Mouse (Mus musculus): ENCODE results near the gene Lce1a1. TPM values are rescaled to one million over a fixed set of nuclear protein-coding genes. Genes with fewer than 3 reads are reported as not detected.

Lce1a1 gene
- polyA plus RNA-seq, 2 experiments: not detected

GRCm38 (mm10) chr3:92678947-92679346, 30.8 kb upstream of the Lce1a1 start, which contains the start of gene Lce1c:
Lce1c (plus strand) TSS chr3:92679247.
- no peak within 1 kb of the TSS for H3K9ac ChIP-seq (replicated peaks)
- H3K4me1 ChIP-seq (replicated peaks; ENCODE audit: control insufficient read depth in 2 of 2, insufficient read depth in 2 of 2, low read length in 1 of 2): no peaks in the 10 kb centered on the region
- no peak for DNase-seq (ENCODE audit: low read depth in 3 of 3, low spot score in 3 of 3)
- H3K4me2 ChIP-seq (ENCODE audit: low read depth): no peak within 1 kb of the TSS
- no peak within 1 kb of the TSS for H3K4me3 ChIP-seq (ENCODE audit: insufficient read depth in 1 of 2, low read depth in 2 of 2, low read length in 2 of 2)
- no peaks in the 10 kb centered on the region for H3K9me3 ChIP-seq (ENCODE audit: control insufficient read depth, low read length)
- no peaks in the 10 kb centered on the region for H3K27me3 ChIP-seq (ENCODE audit: control insufficient read depth, insufficient read depth, low read length)
- no peak within 1 kb of the TSS for H3K27ac ChIP-seq
- TF ChIP-seq EP300 (IDR thresholded peaks at IDR 0.05; ENCODE audit: low read depth) (no peak), CTCF (IDR thresholded peaks at IDR 0.05; ENCODE audit: low read depth) (no peak)
- no peaks in the 10 kb centered on the region for H3K36me3 ChIP-seq (replicated peaks; ENCODE audit: control insufficient read depth, insufficient read depth, low read depth)
- no peak for ATAC-seq (ENCODE audit: insufficient read depth)
- 72% methylated on average over 4 of the region's 4 CpGs for WGBS (ENCODE audit: insufficient replicate concordance)

- ATAC-seq (ENCODE audit: insufficient read depth): no peak
- Histone ChIP-seq H3K4me2 (ENCODE audit: low read depth) (no peak within 1 kb of the TSS), H3K27ac (no peak within 1 kb of the TSS), H3K4me3 (ENCODE audit: insufficient read depth in 1 of 2, low read depth in 2 of 2, low read length in 2 of 2) (no peak within 1 kb of the TSS), H3K4me1 (replicated peaks; ENCODE audit: control insufficient read depth in 2 of 2, insufficient read depth in 2 of 2, low read length in 1 of 2) (no peaks in the 10 kb centered on the region), H3K9ac (replicated peaks) (no peak within 1 kb of the TSS), H3K9me3 (ENCODE audit: control insufficient read depth, low read length) (no peaks in the 10 kb centered on the region), H3K27me3 (ENCODE audit: control insufficient read depth, insufficient read depth, low read length) (no peaks in the 10 kb centered on the region), H3K36me3 (replicated peaks; ENCODE audit: control insufficient read depth, insufficient read depth, low read depth) (no peaks in the 10 kb centered on the region)
- DNase-seq (ENCODE audit: low read depth in 3 of 3, low spot score in 3 of 3): no peak
- TF ChIP-seq EP300 (IDR thresholded peaks at IDR 0.05; ENCODE audit: low read depth) (no peak), CTCF (IDR thresholded peaks at IDR 0.05; ENCODE audit: low read depth) (no peak)
Measured at GRCm38 (mm10) chr3:92670215-92670614, 22.1 kb upstream of the Lce1a1 start, which contains the start of gene Lce1a2. Lce1a2 (minus strand) TSS chr3:92670315.

GRCm38 (mm10) chr3:92656826-92657225, 8.7 kb upstream of the Lce1a1 start, which contains the start of gene Lce1b:
Lce1b (minus strand) TSS chr3:92656926.
- DNase-seq (ENCODE audit: low read depth in 3 of 3, low spot score in 3 of 3) (no peak), ATAC-seq (ENCODE audit: insufficient read depth) (no peak)
- Histone ChIP-seq H3K27me3 (ENCODE audit: control insufficient read depth, insufficient read depth, low read length) (no peaks in the 10 kb centered on the region), H3K9ac (replicated peaks) (no peak within 1 kb of the TSS), H3K4me1 (replicated peaks; ENCODE audit: control insufficient read depth in 2 of 2, insufficient read depth in 2 of 2, low read length in 1 of 2) (no peaks in the 10 kb centered on the region), H3K27ac (no peak within 1 kb of the TSS), H3K4me3 (ENCODE audit: insufficient read depth in 1 of 2, low read depth in 2 of 2, low read length in 2 of 2) (no peak within 1 kb of the TSS), H3K36me3 (replicated peaks; ENCODE audit: control insufficient read depth, insufficient read depth, low read depth) (no peaks in the 10 kb centered on the region), H3K4me2 (ENCODE audit: low read depth) (no peak within 1 kb of the TSS), H3K9me3 (ENCODE audit: control insufficient read depth, low read length) (no peaks in the 10 kb centered on the region)
- TF ChIP-seq CTCF (IDR thresholded peaks at IDR 0.05; ENCODE audit: low read depth) (no peak), EP300 (IDR thresholded peaks at IDR 0.05; ENCODE audit: low read depth) (no peak)

GRCm38 (mm10) chr3:92639854-92640253, 8.3 kb downstream of the Lce1a1 start:
- Histone ChIP-seq H3K4me3 (ENCODE audit: insufficient read depth in 1 of 2, low read depth in 2 of 2, low read length in 2 of 2) (no peak overlapping the region), H3K36me3 (replicated peaks; ENCODE audit: control insufficient read depth, insufficient read depth, low read depth) (no peaks in the 10 kb centered on the region), H3K27me3 (ENCODE audit: control insufficient read depth, insufficient read depth, low read length) (no peaks in the 10 kb centered on the region), H3K9ac (replicated peaks) (no peak overlapping the region), H3K9me3 (ENCODE audit: control insufficient read depth, low read length) (no peaks in the 10 kb centered on the region), H3K27ac (no peak overlapping the region), H3K4me1 (replicated peaks; ENCODE audit: control insufficient read depth in 2 of 2, insufficient read depth in 2 of 2, low read length in 1 of 2) (no peaks in the 10 kb centered on the region), H3K4me2 (ENCODE audit: low read depth) (no peak overlapping the region)
- 71% methylated on average over 15 of the region's 15 CpGs for WGBS (ENCODE audit: insufficient replicate concordance)
- TF ChIP-seq CTCF (IDR thresholded peaks at IDR 0.05; ENCODE audit: low read depth): no peak
- no peak for TF ChIP-seq EP300 (IDR thresholded peaks at IDR 0.05; ENCODE audit: low read depth)
- ATAC-seq (ENCODE audit: insufficient read depth): no peak
- DNase-seq (ENCODE audit: low read depth in 3 of 3, low spot score in 3 of 3): no peak

GRCm38 (mm10) chr3:92638653-92638991, 9.5 kb downstream of the Lce1a1 start:
- WGBS (ENCODE audit: insufficient replicate concordance): 48% methylated on average over 3 of the region's 3 CpGs
- Histone ChIP-seq H3K36me3 (replicated peaks; ENCODE audit: control insufficient read depth, insufficient read depth, low read depth) (no peaks in the 10 kb centered on the region), H3K4me2 (ENCODE audit: low read depth) (no peak overlapping the region), H3K27ac (no peak overlapping the region), H3K27me3 (ENCODE audit: control insufficient read depth, insufficient read depth, low read length) (no peaks in the 10 kb centered on the region), H3K4me1 (replicated peaks; ENCODE audit: control insufficient read depth in 2 of 2, insufficient read depth in 2 of 2, low read length in 1 of 2) (no peaks in the 10 kb centered on the region), H3K9ac (replicated peaks) (no peak overlapping the region), H3K9me3 (ENCODE audit: control insufficient read depth, low read length) (no peaks in the 10 kb centered on the region), H3K4me3 (ENCODE audit: insufficient read depth in 1 of 2, low read depth in 2 of 2, low read length in 2 of 2) (no peak overlapping the region)
- DNase-seq (ENCODE audit: low read depth in 3 of 3, low spot score in 3 of 3) (no peak), ATAC-seq (ENCODE audit: insufficient read depth) (no peak)
- TF ChIP-seq CTCF (IDR thresholded peaks at IDR 0.05; ENCODE audit: low read depth) (no peak), EP300 (IDR thresholded peaks at IDR 0.05; ENCODE audit: low read depth) (no peak)

Measured in liver, embryonic 14.5 days (tissue).